Mouse (Mus musculus): ENCODE results near the gene Napa.

GRCm38 (mm10) chr7:16128899-16129298 lies 30.6 kb downstream of the Napa start:
- TF ChIP-seq CTCF (IDR thresholded peaks at IDR 0.05; ENCODE audit: low read depth, low read length), result no peak
- TF ChIP-seq POLR2A (IDR thresholded peaks at IDR 0.05; ENCODE audit: borderline replicate concordance, low read depth, low read length), result no peak
